Mouse (Mus musculus) spleen, postnatal 0 days (tissue): ENCODE data around the gene Fahd2a. TPM values are rescaled to one million over a fixed set of nuclear protein-coding genes. Genes with fewer than 3 reads are reported as not detected.

Experiments
- polyA plus RNA-seq: library from polyadenylated mRNA; unstranded; fragments of >200 nt; fragmentation: Nextera tagmentation; extraction: Ambion mirVana; gene quantifications from 2 replicates; pipeline ENCODE4 v1.2.1, GENCODE M21; 2015

Fahd2a gene
- polyA plus RNA-seq = 14.1 and 16.2 TPM in 2 replicates

GRCm38 (mm10) chr2:127444055-127444789, at the start of gene Fahd2a:
TSS of gene Fahd2a (minus strand) at chr2:127444565.

GRCm38 (mm10) chr2:127424977-127425376, 19.4 kb downstream of the Fahd2a start, which contains the start of gene Gpat2:
TSS of gene Gpat2 (plus strand) at chr2:127425199.

Other genes with a start within 250 kb of the Fahd2a start
- gene 1810024B03Rik, start 236.3 kb downstream of the Fahd2a start, polyA plus RNA-seq = 1.7 and 2.1 TPM in 2 replicates
- gene Snrnp200, start 236.2 kb downstream of the Fahd2a start, polyA plus RNA-seq = 24.7 and 26.7 TPM in 2 replicates
- gene Ciao1, start 196.7 kb downstream of the Fahd2a start, polyA plus RNA-seq = 44.3 and 45.0 TPM in 2 replicates
- 17.2 and 19.0 TPM in 2 replicates for gene Tmem127, start 196.7 kb downstream of the Fahd2a start, polyA plus RNA-seq
- gene Stard7, start 174.3 kb downstream of the Fahd2a start, polyA plus RNA-seq = 42.2 and 44.0 TPM in 2 replicates
- 10.5 and 14.4 TPM in 2 replicates for gene Dusp2, start 108.4 kb downstream of the Fahd2a start, polyA plus RNA-seq
- gene Astl, start 105.9 kb downstream of the Fahd2a start, polyA plus RNA-seq = not detected in 2 replicates
- 4.3 and 6.1 TPM in 2 replicates for gene Adra2b, start 81.4 kb downstream of the Fahd2a start, polyA plus RNA-seq
- 0.18 TPM in 1 of 2 replicates, not detected in the other for gene Gpat2, start 19.4 kb downstream of the Fahd2a start, polyA plus RNA-seq
- gene Kcnip3, start 77.5 kb upstream of the Fahd2a start, polyA plus RNA-seq = 0.60 and 0.68 TPM in 2 replicates
- gene Prom2, start 96.9 kb upstream of the Fahd2a start, polyA plus RNA-seq = 0.02 TPM in 1 of 2 replicates, not detected in the other
- gene Zfp661, start 142.5 kb upstream of the Fahd2a start, polyA plus RNA-seq = 1.1 and 1.6 TPM in 2 replicates
- gene Mrps5, start 142.7 kb upstream of the Fahd2a start, polyA plus RNA-seq = 93.1 and 94.7 TPM in 2 replicates
- 0.35 and 1.1 TPM in 2 replicates for gene Mal, start 212.1 kb upstream of the Fahd2a start, polyA plus RNA-seq